Mouse (Mus musculus): ENCODE results near the gene Snx11. TPM values are rescaled to one million over a fixed set of nuclear protein-coding genes. Genes with fewer than 3 reads are reported as not detected.
"Not testable (repeated sequence)": the region's sequence is repeated elsewhere in the genome, so short reads cannot be mapped to it uniquely, and the experiment has no call there.

Gene Snx11
- polyA plus RNA-seq, 1 experiment: 9.8 TPM

GRCm38 (mm10) chr11:96780306-96780705, 2.9 kb upstream of the Snx11 start:
- no peak for TF ChIP-seq FLI1 (IDR thresholded peaks at IDR 0.05; ENCODE audit: low read length)
- TF ChIP-seq GATA1 (IDR thresholded peaks at IDR 0.05; ENCODE audit: borderline replicate concordance, low read length): no peak
- Histone ChIP-seq H3K9me3 (no peaks in the 10 kb centered on the region), H3K27me3 (replicated peaks) (no peaks in the 10 kb centered on the region), H3K4me3 (replicated peaks) (no peak overlapping the region), H3K36me3 (replicated peaks; ENCODE audit: low read length) (peaks cover 2% of the 10 kb centered on the region), H3K4me1 (peaks cover 27% of the 10 kb centered on the region)

- H3K9me3 ChIP-seq; H3K27me3 ChIP-seq (replicated peaks): not testable (repeated sequence)
- H3K4me1 ChIP-seq: peaks cover 26% of the 10 kb centered on the region
- H3K4me3 ChIP-seq (replicated peaks): peak overlapping the region; percentile 98
- H3K36me3 ChIP-seq (replicated peaks; ENCODE audit: low read length): peaks cover 23% of the 10 kb centered on the region
These were observed 785 bp upstream of the Snx11 start for GRCm38 (mm10) chr11:96778061-96778627.

GRCm38 (mm10) chr11:96776068-96776467, 1.3 kb downstream of the Snx11 start:
- peaks cover 26% of the 10 kb centered on the region for H3K4me1 ChIP-seq
- TF ChIP-seq GATA1 (IDR thresholded peaks at IDR 0.05; ENCODE audit: borderline replicate concordance, low read length): no peak
- peak overlapping the region; percentile 98 for H3K4me3 ChIP-seq (replicated peaks)
- H3K36me3 ChIP-seq (replicated peaks; ENCODE audit: low read length): peaks cover 44% of the 10 kb centered on the region
- H3K27me3 ChIP-seq (replicated peaks): no peaks in the 10 kb centered on the region
- H3K9me3 ChIP-seq: no peaks in the 10 kb centered on the region

- peaks cover 26% of the 10 kb centered on the region for H3K4me1 ChIP-seq
- no peaks in the 10 kb centered on the region for H3K27me3 ChIP-seq (replicated peaks)
- H3K4me3 ChIP-seq (replicated peaks): no peak overlapping the region
- H3K36me3 ChIP-seq (replicated peaks; ENCODE audit: low read length): peaks cover 48% of the 10 kb centered on the region
- H3K9me3 ChIP-seq: no peaks in the 10 kb centered on the region
- TF ChIP-seq GATA1 (IDR thresholded peaks at IDR 0.05; ENCODE audit: borderline replicate concordance, low read length) (no peak), FLI1 (IDR thresholded peaks at IDR 0.05; ENCODE audit: low read length) (no peak)
These were observed 1.7 kb downstream of the Snx11 start for GRCm38 (mm10) chr11:96775665-96776064.

- Histone ChIP-seq H3K9me3 (no peaks in the 10 kb centered on the region), H3K4me1 (peaks cover 26% of the 10 kb centered on the region), H3K36me3 (replicated peaks; ENCODE audit: low read length) (peaks cover 54% of the 10 kb centered on the region), H3K4me3 (replicated peaks) (no peak overlapping the region), H3K27me3 (replicated peaks) (no peaks in the 10 kb centered on the region)
- TF ChIP-seq GATA1 (IDR thresholded peaks at IDR 0.05; ENCODE audit: borderline replicate concordance, low read length) (no peak), FLI1 (IDR thresholded peaks at IDR 0.05; ENCODE audit: low read length) (no peak)
These were observed 2.3 kb downstream of the Snx11 start for GRCm38 (mm10) chr11:96775063-96775462.

GRCm38 (mm10) chr11:96774536-96774935, 2.8 kb downstream of the Snx11 start:
- Histone ChIP-seq H3K4me1 (peaks cover 26% of the 10 kb centered on the region), H3K9me3 (no peaks in the 10 kb centered on the region), H3K4me3 (replicated peaks) (no peak overlapping the region), H3K27me3 (replicated peaks) (no peaks in the 10 kb centered on the region), H3K36me3 (replicated peaks; ENCODE audit: low read length) (peaks cover 59% of the 10 kb centered on the region)
- no peak for TF ChIP-seq GATA1 (IDR thresholded peaks at IDR 0.05; ENCODE audit: borderline replicate concordance, low read length)

GRCm38 (mm10) chr11:96772413-96772812, 4.9 kb downstream of the Snx11 start:
- no peaks in the 10 kb centered on the region for H3K9me3 ChIP-seq
- H3K4me3 ChIP-seq (replicated peaks): no peak overlapping the region
- TF ChIP-seq GATA1 (IDR thresholded peaks at IDR 0.05; ENCODE audit: borderline replicate concordance, low read length) (no peak), FLI1 (IDR thresholded peaks at IDR 0.05; ENCODE audit: low read length) (no peak)
- H3K4me1 ChIP-seq: peaks cover 26% of the 10 kb centered on the region
- peaks cover 80% of the 10 kb centered on the region for H3K36me3 ChIP-seq (replicated peaks; ENCODE audit: low read length)
- H3K27me3 ChIP-seq (replicated peaks): no peaks in the 10 kb centered on the region

GRCm38 (mm10) chr11:96771274-96771975, 5.9 kb downstream of the Snx11 start:
- Histone ChIP-seq H3K4me1 (peaks cover 25% of the 10 kb centered on the region), H3K9me3 (no peaks in the 10 kb centered on the region), H3K36me3 (replicated peaks; ENCODE audit: low read length) (peaks cover 90% of the 10 kb centered on the region), H3K27me3 (replicated peaks) (no peaks in the 10 kb centered on the region), H3K4me3 (replicated peaks) (no peak overlapping the region)
- TF ChIP-seq GATA1 (IDR thresholded peaks at IDR 0.05; ENCODE audit: borderline replicate concordance, low read length) (no peak), FLI1 (IDR thresholded peaks at IDR 0.05; ENCODE audit: low read length) (no peak)

GRCm38 (mm10) chr11:96768240-96768639, 9.1 kb downstream of the Snx11 start:
- H3K4me1 ChIP-seq: peaks cover 28% of the 10 kb centered on the region
- H3K9me3 ChIP-seq: no peaks in the 10 kb centered on the region
- no peak for TF ChIP-seq GATA1 (IDR thresholded peaks at IDR 0.05; ENCODE audit: borderline replicate concordance, low read length)
- no peak for TF ChIP-seq FLI1 (IDR thresholded peaks at IDR 0.05; ENCODE audit: low read length)
- H3K36me3 ChIP-seq (replicated peaks; ENCODE audit: low read length): peaks cover 81% of the 10 kb centered on the region
- no peaks in the 10 kb centered on the region for H3K27me3 ChIP-seq (replicated peaks)
- no peak overlapping the region for H3K4me3 ChIP-seq (replicated peaks)

GRCm38 (mm10) chr11:96767096-96767495, 10.3 kb downstream of the Snx11 start:
- no peaks in the 10 kb centered on the region for H3K9me3 ChIP-seq
- H3K36me3 ChIP-seq (replicated peaks; ENCODE audit: low read length): peaks cover 70% of the 10 kb centered on the region
- H3K27me3 ChIP-seq (replicated peaks): peaks cover 5% of the 10 kb centered on the region
- no peak for TF ChIP-seq GATA1 (IDR thresholded peaks at IDR 0.05; ENCODE audit: borderline replicate concordance, low read length)
- TF ChIP-seq FLI1 (IDR thresholded peaks at IDR 0.05; ENCODE audit: low read length): no peak
- no peak overlapping the region for H3K4me3 ChIP-seq (replicated peaks)
- H3K4me1 ChIP-seq: peaks cover 33% of the 10 kb centered on the region
